Mouse (Mus musculus): Measurements from ENCODE around the gene Slc25a25.

Gene Slc25a25

DNA sequence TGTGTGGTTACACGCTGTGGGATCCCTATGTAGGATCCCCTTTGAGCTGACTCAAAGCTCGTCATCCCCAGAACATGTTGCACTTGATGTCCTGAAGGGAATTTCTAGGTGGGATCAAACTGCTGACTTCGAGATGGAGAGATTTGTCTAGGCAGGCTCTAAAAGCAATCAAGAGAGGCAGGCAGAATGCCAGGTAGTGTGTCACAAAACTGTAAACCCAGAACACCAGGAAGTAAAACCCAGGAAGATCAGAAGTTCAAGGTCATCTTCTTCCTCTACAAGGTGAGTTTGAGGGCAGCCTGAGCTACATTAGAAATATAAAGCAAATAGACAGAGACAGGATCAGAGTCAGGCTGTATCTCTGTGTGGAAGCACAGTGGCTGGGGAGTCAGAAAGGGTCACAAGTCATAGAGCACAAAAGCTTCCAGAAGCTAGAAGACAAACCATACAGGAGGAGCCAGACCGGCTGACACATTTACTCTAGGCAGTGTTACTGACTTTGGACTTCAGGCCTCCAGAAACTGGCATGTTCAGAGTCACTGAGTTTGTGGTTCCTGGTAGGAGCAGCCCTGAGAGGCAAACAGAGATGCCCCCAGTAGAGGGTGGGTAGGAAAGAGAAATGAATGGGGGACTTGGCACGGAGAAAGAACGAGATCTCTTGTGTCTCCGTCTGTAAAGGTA is 44.0 kb downstream of the Slc25a25 start:
- DNase-seq (ENCODE audit: low spot score in 2 of 2): no peak

DNA sequence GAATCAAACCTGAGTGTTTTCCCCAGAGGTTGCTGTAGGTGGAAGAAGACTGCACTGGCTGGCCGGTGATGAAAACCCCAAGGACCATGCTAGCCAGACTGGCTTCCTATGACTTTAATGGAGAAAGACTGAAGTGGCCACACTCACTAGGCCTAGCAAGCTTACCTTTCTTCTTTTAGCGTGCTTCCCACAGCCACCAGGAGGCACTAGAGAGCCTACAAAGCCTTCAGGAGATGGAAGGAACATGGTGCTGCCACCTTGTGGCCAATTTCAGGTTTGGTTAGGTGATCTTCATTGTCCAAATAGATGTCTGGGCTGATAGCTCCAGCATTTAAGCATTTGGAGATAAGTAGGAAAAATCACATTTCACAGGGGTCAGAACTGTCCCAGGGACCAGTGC is 46.6 kb downstream of the Slc25a25 start:
- peak; percentile 86 to 94 for DNase-seq (ENCODE audit: low spot score in 2 of 2)

GRCm38 (mm10) chr2:32396695-32397094 is 54.5 kb downstream of the Slc25a25 start:
- no peak for DNase-seq (ENCODE audit: low spot score in 2 of 2)

DNA sequence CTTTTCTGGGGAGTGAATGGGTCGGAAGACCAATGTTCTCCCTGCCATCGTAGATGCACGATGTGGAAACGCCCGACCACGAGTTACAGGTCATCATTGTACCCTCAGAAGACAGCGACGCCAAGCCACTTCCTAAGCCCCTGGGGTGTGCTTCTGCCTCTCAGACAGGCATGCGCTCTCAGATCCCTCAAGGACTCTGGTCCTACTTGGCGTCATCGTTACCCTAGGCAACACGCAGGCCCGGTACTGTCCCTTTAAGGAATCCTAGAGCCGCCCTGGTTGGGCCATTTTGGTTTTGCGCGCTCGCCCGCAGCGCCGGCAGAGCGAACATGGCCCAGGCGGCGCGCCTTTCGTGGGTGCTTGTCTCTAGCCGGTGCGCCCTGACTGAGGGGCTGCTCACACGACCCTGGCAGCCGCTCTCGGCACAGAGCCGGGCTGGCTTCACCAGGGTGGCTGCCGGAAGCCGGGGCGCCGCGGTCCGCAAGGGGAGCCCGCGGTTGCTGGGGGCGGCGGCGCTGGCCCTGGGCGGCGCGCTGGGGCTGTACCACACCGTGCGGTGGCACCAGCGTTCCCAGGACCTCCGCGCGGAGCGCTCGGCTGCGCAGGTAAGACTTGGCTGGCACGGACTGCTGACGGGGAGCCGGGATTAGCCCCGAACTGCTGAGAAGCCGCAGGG is 55.2 kb downstream of the Slc25a25 start:
- DNase-seq (ENCODE audit: low spot score in 2 of 2): peak; percentile 58 to 73

DNA sequence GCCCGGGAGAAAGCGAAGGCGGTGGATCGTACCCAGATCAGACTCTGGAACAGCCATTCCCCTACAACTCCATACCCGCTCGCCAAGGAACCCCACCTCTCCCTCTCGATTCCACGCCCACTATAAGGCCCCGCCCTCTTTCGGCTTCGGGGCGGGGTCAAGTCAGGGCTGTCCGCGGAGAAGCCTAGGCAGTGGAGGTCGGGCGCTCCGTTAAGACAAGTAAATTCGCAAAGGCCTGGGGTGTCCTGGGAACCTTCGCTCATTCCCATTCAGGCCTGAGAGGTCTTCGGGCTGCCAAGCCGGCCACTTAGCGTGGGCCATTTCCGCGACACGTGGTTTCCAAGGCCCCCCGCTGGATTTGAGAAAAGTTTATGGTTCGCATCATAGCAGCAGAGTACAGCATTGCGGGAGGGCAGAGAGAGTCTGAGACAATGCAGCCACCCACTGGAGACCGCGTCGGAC is 55.7 kb downstream of the Slc25a25 start, which contains the start of gene Ptges2:
TSS of gene Ptges2 (plus strand) at position 413 of the 462 bp plus-strand sequence.
- DNase-seq (ENCODE audit: low spot score in 2 of 2): peak; percentile 89 to 90

GRCm38 (mm10) chr2:32394973-32395372 is 56.3 kb downstream of the Slc25a25 start:
- peak in 1 of 2 experiments; percentile 42 for DNase-seq (ENCODE audit: low spot score in 2 of 2)

DNA sequence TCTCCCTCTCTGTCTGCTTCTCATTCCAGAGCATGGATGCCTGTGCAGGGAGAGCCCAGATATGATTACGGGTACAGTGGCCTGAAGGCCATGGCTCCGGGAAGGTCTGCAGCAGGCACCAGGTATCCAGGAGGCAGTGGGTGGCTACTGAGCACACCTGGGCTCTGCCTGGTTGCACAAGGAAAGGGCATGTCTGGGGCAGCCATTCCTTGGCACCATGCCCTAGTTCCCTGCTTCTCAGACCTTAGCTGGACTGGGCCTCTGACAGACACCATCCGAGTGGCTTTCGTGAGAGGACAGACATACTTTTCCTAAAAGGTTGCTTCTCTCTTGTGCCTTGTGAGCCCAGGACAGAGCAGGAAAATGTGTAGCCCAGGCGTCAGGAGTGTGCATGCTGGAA is 59.2 kb downstream of the Slc25a25 start:
- no peak for DNase-seq (ENCODE audit: low spot score in 2 of 2)

DNA sequence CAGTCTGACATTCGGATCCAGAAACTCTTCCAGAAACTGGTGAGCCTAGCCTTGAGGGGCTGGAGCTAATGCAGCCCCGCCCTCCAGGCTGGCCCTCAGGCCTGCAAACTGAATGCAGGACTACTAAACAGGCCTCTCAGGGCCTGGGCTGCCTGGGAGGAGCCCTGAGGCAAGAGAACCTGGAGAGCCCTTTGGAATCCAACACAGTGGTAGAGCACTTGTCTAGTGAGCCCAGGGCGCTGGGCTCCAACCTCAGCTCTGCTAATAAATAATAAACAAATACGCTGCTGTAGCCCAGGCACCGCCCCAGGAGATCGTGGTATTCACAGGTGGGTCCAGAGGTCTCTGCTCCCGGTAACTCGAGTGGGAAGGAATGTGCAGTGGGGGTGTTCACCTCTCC is 60.4 kb downstream of the Slc25a25 start:
- DNase-seq (ENCODE audit: low spot score in 2 of 2): no peak

GRCm38 (mm10) chr2:32389157-32389556 is 62.1 kb downstream of the Slc25a25 start:
- DNase-seq (ENCODE audit: low spot score in 2 of 2): no peak

DNA sequence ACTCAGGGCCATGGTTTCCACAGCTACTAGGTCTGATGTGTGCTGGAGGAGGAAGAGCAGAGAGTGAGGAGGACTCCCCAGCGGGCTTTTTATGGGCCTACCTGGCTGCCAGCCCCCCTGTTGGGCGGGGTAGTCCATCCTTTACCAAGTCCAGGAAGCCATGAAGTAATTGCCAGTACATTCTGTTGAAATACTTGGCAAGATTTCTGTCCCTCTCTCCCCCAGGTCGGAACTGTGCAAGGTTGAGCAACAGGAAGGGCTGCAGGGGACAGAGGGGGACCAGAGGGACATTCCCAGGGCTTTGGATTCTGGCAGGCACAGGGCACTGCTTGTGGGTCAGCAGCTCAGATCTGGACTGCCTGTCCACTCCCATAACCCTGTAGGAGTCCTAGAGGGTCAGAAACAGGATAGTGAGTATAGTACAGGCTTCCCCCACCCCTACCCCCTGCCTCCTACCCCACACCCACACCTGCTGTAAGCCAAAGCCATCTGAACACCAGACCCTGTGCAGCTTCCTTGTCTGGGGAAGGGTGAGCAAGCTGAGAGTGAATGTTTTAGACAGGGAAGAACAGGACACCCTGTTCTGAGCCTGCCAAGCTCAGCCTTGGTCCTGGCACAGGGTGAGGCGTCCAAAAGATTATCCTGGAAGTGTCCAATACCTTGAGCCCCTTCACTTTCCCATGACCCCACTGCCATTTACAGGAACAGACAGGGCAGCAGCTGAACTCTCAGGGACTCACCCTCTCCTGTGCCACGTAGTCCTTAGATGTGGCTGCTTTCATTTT is 63.3 kb downstream of the Slc25a25 start, which contains the start of gene Lcn2:
TSS of gene Lcn2 (minus strand) at position 547 of the 785 bp plus-strand sequence.
- no peak for DNase-seq (ENCODE audit: low spot score in 2 of 2)

DNA sequence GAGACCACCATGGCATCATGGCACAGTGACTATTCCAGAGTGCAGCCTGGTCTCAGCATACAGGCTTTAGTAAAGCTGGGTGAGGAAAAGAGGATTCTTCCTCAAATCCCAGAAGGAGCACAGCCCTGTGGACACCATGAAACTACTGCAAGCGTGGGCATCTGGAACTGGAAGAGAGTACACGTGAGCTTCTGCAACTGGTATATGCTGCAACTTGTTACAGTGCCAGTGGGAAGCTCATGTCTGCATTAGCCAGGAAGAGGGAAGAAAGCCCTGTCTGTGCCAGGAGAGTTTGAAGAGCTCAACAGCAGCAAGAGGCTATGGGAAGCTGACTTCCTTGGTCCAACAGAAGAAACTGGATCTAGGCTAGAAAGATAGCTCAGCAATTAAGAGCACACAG is 68.6 kb downstream of the Slc25a25 start:
- DNase-seq (ENCODE audit: low spot score in 2 of 2): no peak

DNA sequence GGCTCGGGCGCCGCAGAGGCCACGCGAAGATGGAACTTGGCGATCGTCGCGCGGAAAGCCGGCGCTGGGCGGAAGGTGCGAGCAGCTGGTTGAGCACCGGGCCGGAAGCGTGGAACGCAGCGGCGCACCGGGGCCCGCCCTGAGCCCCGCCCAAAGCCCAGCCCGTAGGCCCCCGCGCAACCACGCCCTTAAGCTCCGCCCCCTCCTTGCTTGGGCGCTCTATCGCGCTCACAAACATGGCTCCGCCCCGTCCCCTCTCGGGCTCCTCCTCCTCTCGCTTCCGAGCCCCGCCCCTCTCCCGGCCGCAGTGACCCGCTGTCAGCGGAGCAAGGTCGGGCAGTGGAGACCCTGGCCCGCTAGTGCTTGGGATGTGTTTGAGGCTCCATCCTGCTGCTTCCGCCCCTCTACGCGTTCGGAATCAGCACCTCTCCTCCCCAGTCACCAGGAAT is 69.4 kb downstream of the Slc25a25 start, which contains the start of gene 1110008P14Rik:
TSS of gene 1110008P14Rik (minus strand) at position 164 of the 449 bp plus-strand sequence.
- peak; percentile 96 to 97 for DNase-seq (ENCODE audit: low spot score in 2 of 2)

GRCm38 (mm10) chr2:32381141-32381774 is 70.0 kb downstream of the Slc25a25 start:
- DNase-seq (ENCODE audit: low spot score in 2 of 2): peak in 1 of 2 experiments; percentile 22

DNA sequence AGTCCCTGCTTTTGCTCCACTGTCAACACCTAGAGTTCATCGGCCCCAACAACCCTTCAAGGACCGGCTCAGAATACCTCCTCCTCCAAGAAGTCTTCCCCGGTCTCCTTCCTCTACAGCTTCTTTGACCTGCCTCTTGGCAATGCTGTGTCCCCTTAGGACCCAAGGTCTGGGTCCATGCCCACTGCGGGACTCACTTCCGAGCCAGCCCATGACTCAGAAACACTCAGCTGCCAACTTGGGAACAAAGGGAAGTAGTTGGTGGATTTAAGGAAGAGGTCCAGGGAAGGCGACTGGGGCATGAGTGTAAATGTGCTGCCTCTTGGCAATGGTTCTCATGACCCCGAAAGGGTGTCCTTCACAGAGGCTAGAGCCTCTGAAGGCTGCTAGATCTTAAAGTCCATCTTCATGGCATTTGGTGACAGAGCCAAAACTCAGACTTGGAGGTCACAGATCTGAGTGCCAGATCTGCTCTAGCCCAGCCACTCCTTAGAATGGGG is 71.2 kb downstream of the Slc25a25 start:
- no peak for DNase-seq (ENCODE audit: low spot score in 2 of 2)

DNA sequence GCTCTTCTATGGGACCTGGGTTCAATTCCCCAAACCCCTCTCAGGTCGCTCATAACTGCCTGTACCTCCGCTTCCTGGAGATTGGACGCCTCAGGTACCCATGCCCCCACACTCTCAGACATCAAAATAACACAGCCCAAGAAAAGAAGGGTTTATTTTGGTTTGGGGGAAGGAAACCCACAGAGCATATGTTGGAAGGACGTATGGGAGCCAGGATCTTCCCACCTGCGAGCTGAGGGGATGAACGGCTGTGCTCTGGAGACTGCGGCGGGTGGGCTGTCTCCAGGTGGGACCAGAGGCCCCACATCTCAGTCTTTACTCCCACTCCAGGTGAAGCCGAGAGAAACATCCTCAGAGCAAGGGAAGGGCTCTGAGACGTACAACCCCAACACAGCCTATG is 74.3 kb downstream of the Slc25a25 start:
- DNase-seq (ENCODE audit: low spot score in 2 of 2): no peak

- DNase-seq (ENCODE audit: low spot score in 2 of 2): no peak
These were observed 75.8 kb downstream of the Slc25a25 start for GRCm38 (mm10) chr2:32375317-32375940.

DNA sequence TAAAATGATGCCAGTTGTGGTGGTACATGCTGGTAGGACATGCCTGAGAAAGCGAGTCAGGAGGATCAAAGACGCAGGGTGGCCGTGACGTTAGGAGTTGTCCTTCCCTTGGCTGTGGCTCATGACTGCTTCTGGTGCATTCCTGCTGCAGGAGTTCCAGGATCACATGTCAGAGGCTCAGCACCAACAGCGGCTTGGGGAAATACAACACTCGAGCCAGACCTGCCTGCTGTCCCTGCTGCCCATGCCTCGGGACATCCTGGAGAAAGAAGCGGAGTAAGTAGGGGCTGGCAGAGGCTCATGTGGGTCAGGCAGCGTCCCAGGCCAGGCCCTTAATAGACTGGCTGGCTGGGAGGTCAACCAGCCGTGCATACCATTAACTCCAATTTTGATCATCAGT is 77.1 kb downstream of the Slc25a25 start:
- DNase-seq (ENCODE audit: low spot score in 2 of 2): no peak

DNA sequence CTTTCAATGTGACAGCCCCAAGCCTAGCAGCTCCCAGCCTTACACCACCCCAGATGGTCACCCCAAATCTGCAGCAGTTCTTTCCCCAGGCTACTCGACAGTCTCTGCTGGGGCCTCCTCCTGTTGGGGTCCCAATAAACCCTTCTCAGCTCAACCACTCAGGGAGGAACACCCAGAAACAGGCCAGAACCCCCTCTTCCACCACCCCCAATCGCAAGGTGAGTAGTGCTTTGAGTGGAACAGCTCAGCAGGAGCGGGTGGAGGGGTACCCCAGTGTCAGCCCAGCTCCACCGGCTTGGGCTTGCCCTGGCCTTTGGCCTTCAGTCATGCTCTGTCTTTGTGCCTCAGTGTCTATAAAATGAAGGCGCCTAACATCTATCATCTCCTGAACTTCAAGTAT is 83.9 kb downstream of the Slc25a25 start:
- no peak for DNase-seq (ENCODE audit: low spot score in 2 of 2)
